Mouse (Mus musculus) midbrain, embryonic 12.5 days (tissue): ENCODE results near the gene Fcor. TPM values are rescaled to one million over a fixed set of nuclear protein-coding genes. Genes with fewer than 3 reads are reported as not detected.

Experiments
- ATAC-seq: fragments of 200-750 bp; cut with Nextera tagmentation; 2 replicates; pipeline ENCODE4 v1.8.0; 2017; ENCODE audit warnings: low read depth, moderate TSS enrichment, moderate library complexity; ENCODE audit not compliant: low FRiP score
- H3K27ac ChIP-seq: fragments of 300-500 bp; sonication (generic); replicated peaks from 2 replicates; pipeline ENCODE4 v1.5.1; 2016; ENCODE audit warnings: mild to moderate bottlenecking
- H3K27me3 ChIP-seq: fragments of 300-500 bp; sonication (generic); 2 replicates; pipeline ENCODE4 v1.6.1; 2016; ENCODE audit warnings: mild to moderate bottlenecking
- H3K36me3 ChIP-seq: fragments of 300-500 bp; sonication (generic); 2 replicates; pipeline ENCODE4 v1.6.1; 2016
- H3K4me1 ChIP-seq: fragments of 300-500 bp; sonication (generic); 2 replicates; pipeline ENCODE4 v1.6.1; 2016
- H3K4me2 ChIP-seq: fragments of 300-500 bp; sonication (generic); replicated peaks from 2 replicates; pipeline ENCODE4 v1.6.1; 2016; ENCODE audit warnings: mild to moderate bottlenecking, moderate library complexity
- H3K4me3 ChIP-seq: fragments of 300-500 bp; sonication (generic); 2 replicates; pipeline ENCODE4 v1.5.1; 2016; ENCODE audit warnings: mild to moderate bottlenecking
- H3K9ac ChIP-seq: fragments of 300-500 bp; sonication (generic); replicated peaks from 2 replicates; pipeline ENCODE4 v1.6.1; 2016; ENCODE audit warnings: mild to moderate bottlenecking, moderate library complexity
- H3K9me3 ChIP-seq: fragments of 300-500 bp; sonication (generic); 2 replicates; pipeline ENCODE4 v1.6.1; 2016; ENCODE audit warnings: mild to moderate bottlenecking
- WGBS: fragments of 180-500 bp; shearing (Covaris S2); methylation state at CpG from one replicate; pipeline ENCODE4 v1.1.7; 2016; 5-methylcytosine and 5-hydroxymethylcytosine counted together
- polyA plus RNA-seq: library from polyadenylated mRNA; unstranded; fragments of >200 nt; fragmentation: Nextera tagmentation; extraction: Ambion mirVana; gene quantifications from 2 replicates; pipeline ENCODE4 v1.2.1, GENCODE M21; 2016

Gene Fcor
- 7.0 and 7.9 TPM in 2 replicates for polyA plus RNA-seq

- Histone ChIP-seq H3K27me3 (no peaks in the 10 kb centered on the region), H3K4me1 (peaks cover 6% of the 10 kb centered on the region; the same call in 1 of the 2 replicates), H3K4me3 (peak within 1 kb of the TSS; percentile 51), H3K36me3 (no peaks in the 10 kb centered on the region), H3K9ac (peak within 1 kb of the TSS; percentile 66), H3K27ac (peak within 1 kb of the TSS; percentile 63), H3K4me2 (peak within 1 kb of the TSS; percentile 63), H3K9me3 (no peaks in the 10 kb centered on the region)
- peak; percentile 81 for ATAC-seq
- under 1% methylated on average over 23 of the region's 23 CpGs for WGBS
These were observed at the start of gene Fcor for GRCm38 (mm10) chr8:3671980-3672491. Fcor (minus strand) TSS chr8:3672362.

- Histone ChIP-seq H3K4me3 (no peak overlapping the region), H3K9ac (no peak overlapping the region), H3K4me1 (no peaks in the 10 kb centered on the region), H3K27ac (no peak overlapping the region), H3K4me2 (no peak overlapping the region), H3K9me3 (no peaks in the 10 kb centered on the region), H3K27me3 (no peaks in the 10 kb centered on the region), H3K36me3 (no peaks in the 10 kb centered on the region)
- ATAC-seq: no peak
- 52% methylated on average over 1 of the region's 1 CpGs for WGBS
These were observed 48.9 kb upstream of the Fcor start for GRCm38 (mm10) chr8:3721041-3721440.

- no peaks in the 10 kb centered on the region for H3K4me1 ChIP-seq
- H3K4me2 ChIP-seq: no peak within 1 kb of the TSS
- no peaks in the 10 kb centered on the region for H3K36me3 ChIP-seq
- H3K4me3 ChIP-seq: no peak within 1 kb of the TSS
- WGBS: 82% methylated on average over 5 of the region's 5 CpGs
- H3K27me3 ChIP-seq: no peaks in the 10 kb centered on the region
- H3K27ac ChIP-seq: no peak within 1 kb of the TSS
- H3K9me3 ChIP-seq: no peaks in the 10 kb centered on the region
- no peak within 1 kb of the TSS for H3K9ac ChIP-seq
- ATAC-seq: no peak
These were observed 48.4 kb upstream of the Fcor start, which contains the start of gene Clec4g for GRCm38 (mm10) chr8:3720551-3720950. Clec4g (minus strand) TSS chr8:3720651.

GRCm38 (mm10) chr8:3718559-3718958 is 46.4 kb upstream of the Fcor start:
- ATAC-seq: peak; percentile 72; the same call in 1 of the 2 replicates
- no peaks in the 10 kb centered on the region for H3K36me3 ChIP-seq
- H3K4me2 ChIP-seq: no peak overlapping the region
- H3K4me3 ChIP-seq: no peak overlapping the region
- WGBS: 20% methylated on average over 14 of the region's 14 CpGs
- no peaks in the 10 kb centered on the region for H3K9me3 ChIP-seq
- H3K27me3 ChIP-seq: no peaks in the 10 kb centered on the region
- H3K9ac ChIP-seq: no peak overlapping the region
- no peak overlapping the region for H3K27ac ChIP-seq
- no peaks in the 10 kb centered on the region for H3K4me1 ChIP-seq

GRCm38 (mm10) chr8:3717321-3717954 is 45.3 kb upstream of the Fcor start:
- H3K4me1 ChIP-seq: no peaks in the 10 kb centered on the region
- no peak overlapping the region for H3K4me2 ChIP-seq
- WGBS: 86% methylated on average over 12 of the region's 12 CpGs
- no peaks in the 10 kb centered on the region for H3K36me3 ChIP-seq
- no peaks in the 10 kb centered on the region for H3K27me3 ChIP-seq
- no peaks in the 10 kb centered on the region for H3K9me3 ChIP-seq
- no peak for ATAC-seq
- H3K4me3 ChIP-seq: no peak overlapping the region
- no peak overlapping the region for H3K27ac ChIP-seq
- no peak overlapping the region for H3K9ac ChIP-seq

- H3K9ac ChIP-seq: no peak overlapping the region
- 68% methylated on average over 2 of the region's 2 CpGs for WGBS
- ATAC-seq: no peak
These were observed 39.5 kb upstream of the Fcor start for GRCm38 (mm10) chr8:3711646-3712045.

GRCm38 (mm10) chr8:3710312-3710711 is 38.1 kb upstream of the Fcor start:
- H3K4me3 ChIP-seq: no peak overlapping the region
- no peak overlapping the region for H3K9ac ChIP-seq
- H3K4me2 ChIP-seq: no peak overlapping the region
- H3K27ac ChIP-seq: no peak overlapping the region
- no peaks in the 10 kb centered on the region for H3K9me3 ChIP-seq
- no peaks in the 10 kb centered on the region for H3K36me3 ChIP-seq
- WGBS: 83% methylated on average over 3 of the region's 3 CpGs
- no peak for ATAC-seq
- H3K4me1 ChIP-seq: no peaks in the 10 kb centered on the region
- no peaks in the 10 kb centered on the region for H3K27me3 ChIP-seq

More at GRCm38 (mm10) chr8:3711646-3712045, 39.5 kb upstream of the Fcor start:
- H3K4me1 ChIP-seq: no peaks in the 10 kb centered on the region
- no peaks in the 10 kb centered on the region for H3K27me3 ChIP-seq
- H3K9me3 ChIP-seq: no peaks in the 10 kb centered on the region
- no peak overlapping the region for H3K4me3 ChIP-seq
- no peak overlapping the region for H3K4me2 ChIP-seq
- H3K36me3 ChIP-seq: no peaks in the 10 kb centered on the region
- H3K27ac ChIP-seq: no peak overlapping the region

GRCm38 (mm10) chr8:3707611-3708010 is 35.4 kb upstream of the Fcor start:
- no peaks in the 10 kb centered on the region for H3K36me3 ChIP-seq
- H3K9me3 ChIP-seq: no peaks in the 10 kb centered on the region
- no peak for ATAC-seq
- H3K4me1 ChIP-seq: no peaks in the 10 kb centered on the region
- H3K27me3 ChIP-seq: no peaks in the 10 kb centered on the region
- H3K27ac ChIP-seq: no peak overlapping the region
- 71% methylated on average over 7 of the region's 7 CpGs for WGBS
- H3K9ac ChIP-seq: no peak overlapping the region
- no peak overlapping the region for H3K4me2 ChIP-seq
- no peak overlapping the region for H3K4me3 ChIP-seq

- Histone ChIP-seq H3K4me3 (no peak overlapping the region), H3K4me1 (no peaks in the 10 kb centered on the region), H3K9me3 (no peaks in the 10 kb centered on the region), H3K9ac (no peak overlapping the region), H3K27ac (no peak overlapping the region), H3K36me3 (no peaks in the 10 kb centered on the region), H3K27me3 (no peaks in the 10 kb centered on the region), H3K4me2 (no peak overlapping the region)
- no peak for ATAC-seq
- 64% methylated on average over 4 of the region's 4 CpGs for WGBS
These were observed 33.5 kb upstream of the Fcor start for GRCm38 (mm10) chr8:3705711-3706110.

- Histone ChIP-seq H3K9me3 (no peaks in the 10 kb centered on the region), H3K4me3 (no peak overlapping the region), H3K4me1 (no peaks in the 10 kb centered on the region), H3K27me3 (no peaks in the 10 kb centered on the region), H3K4me2 (no peak overlapping the region), H3K27ac (no peak overlapping the region), H3K36me3 (no peaks in the 10 kb centered on the region), H3K9ac (no peak overlapping the region)
- ATAC-seq: no peak
- WGBS: 90% methylated on average over 1 of the region's 1 CpGs
These were observed 29.3 kb upstream of the Fcor start for GRCm38 (mm10) chr8:3701491-3701890.

GRCm38 (mm10) chr8:3694121-3694520 is 22.0 kb upstream of the Fcor start, which contains the start of gene Fcer2a:
Fcer2a (minus strand) TSS chr8:3694175.
- no peak within 1 kb of the TSS for H3K9ac ChIP-seq
- WGBS: 85% methylated on average over 3 of the region's 3 CpGs
- no peak within 1 kb of the TSS for H3K27ac ChIP-seq
- no peaks in the 10 kb centered on the region for H3K27me3 ChIP-seq
- H3K4me3 ChIP-seq: no peak within 1 kb of the TSS
- no peaks in the 10 kb centered on the region for H3K36me3 ChIP-seq
- no peak for ATAC-seq
- no peak within 1 kb of the TSS for H3K4me2 ChIP-seq
- no peaks in the 10 kb centered on the region for H3K9me3 ChIP-seq
- H3K4me1 ChIP-seq: no peaks in the 10 kb centered on the region

GRCm38 (mm10) chr8:3690774-3691173 is 18.6 kb upstream of the Fcor start:
- Histone ChIP-seq H3K4me2 (no peak overlapping the region), H3K36me3 (no peaks in the 10 kb centered on the region), H3K4me1 (no peaks in the 10 kb centered on the region), H3K9me3 (no peaks in the 10 kb centered on the region), H3K4me3 (no peak overlapping the region), H3K27me3 (no peaks in the 10 kb centered on the region), H3K9ac (no peak overlapping the region), H3K27ac (no peak overlapping the region)
- ATAC-seq: no peak
- WGBS: 74% methylated on average over 3 of the region's 3 CpGs
